Mouse (Mus musculus): ENCODE measurements at regions not wholly inside any gene's neighbourhood (a gene's known extent, or its start where the extent isn't known, plus 50 kb on each side); places are given as distances from the start of the nearest gene placed in this dataset.

DNA sequence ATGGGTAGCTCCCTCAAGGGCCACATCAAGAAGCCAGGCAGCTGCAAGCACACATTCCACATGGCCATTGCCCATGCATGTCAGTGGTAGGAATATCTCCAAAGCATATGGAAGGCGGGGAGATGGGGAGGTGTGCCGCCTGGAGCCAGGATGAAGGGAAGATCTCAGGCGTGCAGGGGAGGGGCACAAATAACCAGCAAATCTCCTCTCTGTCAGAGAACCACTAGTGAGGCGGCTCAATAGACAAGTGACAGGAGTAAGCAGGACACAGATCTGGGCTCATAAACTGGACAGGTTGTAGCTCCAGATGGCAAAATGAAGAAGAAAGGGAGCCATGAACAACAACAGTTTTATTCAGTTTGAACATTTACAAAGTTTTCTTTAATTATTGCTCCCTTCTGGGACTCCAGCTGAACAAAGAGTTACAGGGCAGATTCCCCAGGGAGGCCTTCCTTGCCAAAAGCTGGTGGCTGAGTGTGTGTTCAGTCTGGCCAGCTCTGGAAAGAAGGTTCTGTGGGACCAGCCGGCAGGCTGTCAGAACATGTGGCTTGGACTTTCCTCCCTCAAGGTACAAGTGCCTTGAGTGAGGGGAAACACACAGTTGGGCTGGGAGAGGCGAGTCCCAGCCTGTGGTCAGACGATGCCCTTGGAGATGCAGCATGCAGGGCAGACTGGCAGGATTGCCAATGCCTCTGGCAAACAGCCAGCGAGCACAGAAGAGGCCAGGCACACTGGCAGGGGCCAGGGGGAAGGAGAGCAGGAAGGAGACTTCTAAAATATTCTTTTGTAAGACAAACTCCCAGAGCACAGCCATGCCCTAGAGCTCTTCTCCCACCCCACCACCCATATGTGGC is 302.7 kb downstream of the Rnf144a start:
- H3K9me3 ChIP-seq (ENCODE audit: control insufficient read depth, low read length) = no peaks in the 10 kb centered on the region; the same call in 1 of the 2 replicates
- peak; percentile 16 for DNase-seq (ENCODE audit: low spot score)
- H3K4me1 ChIP-seq (replicated peaks; ENCODE audit: control insufficient read depth, insufficient read depth) = no peaks in the 10 kb centered on the region
- ATAC-seq (ENCODE audit: low FRiP score, low TSS enrichment) = no peak
- H3K9ac ChIP-seq (ENCODE audit: low read length) = no peak overlapping the region
- H3K27me3 ChIP-seq (ENCODE audit: control insufficient read depth, insufficient read depth, low read length) = no peaks in the 10 kb centered on the region
- no peak overlapping the region for H3K4me3 ChIP-seq (ENCODE audit: low read depth, low read length)
- H3K4me2 ChIP-seq (replicated peaks; ENCODE audit: low read depth) = no peak overlapping the region
- no peak for TF ChIP-seq EP300 (optimal IDR thresholded peaks at IDR 0.05)
- H3K36me3 ChIP-seq (ENCODE audit: control insufficient read depth, insufficient read depth, low read length) = no peaks in the 10 kb centered on the region
- WGBS = 64% methylated on average over 8 of the region's 8 CpGs
- H3K27ac ChIP-seq (replicated peaks) = no peak overlapping the region

DNA sequence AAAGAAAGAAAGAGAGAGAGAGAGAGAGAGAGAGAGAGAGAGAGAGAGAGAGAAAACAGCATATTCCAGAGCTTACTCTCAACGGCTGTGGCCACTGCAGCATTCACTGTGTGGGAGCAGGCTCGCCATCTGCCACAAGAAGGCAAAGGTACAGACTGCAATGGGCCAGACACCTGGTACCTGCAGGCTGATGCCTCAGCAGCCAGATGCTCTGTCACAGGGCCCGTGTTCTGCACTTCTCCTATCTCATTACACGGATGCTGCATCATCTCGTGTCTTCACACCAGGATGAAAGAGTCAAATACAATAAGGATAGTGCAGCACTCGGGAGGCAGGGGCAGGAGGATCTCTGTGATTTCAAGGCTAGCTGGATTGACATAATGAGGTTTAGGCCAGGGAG is 305.2 kb downstream of the Rnf144a start:
- Histone ChIP-seq H3K4me2 (replicated peaks; ENCODE audit: low read depth) (no peak overlapping the region), H3K36me3 (ENCODE audit: control insufficient read depth, insufficient read depth, low read length) (no peaks in the 10 kb centered on the region), H3K27me3 (ENCODE audit: control insufficient read depth, insufficient read depth, low read length) (no peaks in the 10 kb centered on the region), H3K4me1 (replicated peaks; ENCODE audit: control insufficient read depth, insufficient read depth) (no peaks in the 10 kb centered on the region), H3K4me3 (ENCODE audit: low read depth, low read length) (no peak overlapping the region), H3K9ac (ENCODE audit: low read length) (no peak overlapping the region), H3K27ac (replicated peaks) (no peak overlapping the region), H3K9me3 (ENCODE audit: control insufficient read depth, low read length) (no peaks in the 10 kb centered on the region)
- ATAC-seq (ENCODE audit: low FRiP score, low TSS enrichment) (no peak), DNase-seq (ENCODE audit: low spot score) (no peak)
- TF ChIP-seq EP300 (optimal IDR thresholded peaks at IDR 0.05) (no peak), CTCF (IDR thresholded peaks at IDR 0.05; ENCODE audit: low read depth) (no peak)
- 79% methylated on average over 6 of the region's 6 CpGs for WGBS

DNA sequence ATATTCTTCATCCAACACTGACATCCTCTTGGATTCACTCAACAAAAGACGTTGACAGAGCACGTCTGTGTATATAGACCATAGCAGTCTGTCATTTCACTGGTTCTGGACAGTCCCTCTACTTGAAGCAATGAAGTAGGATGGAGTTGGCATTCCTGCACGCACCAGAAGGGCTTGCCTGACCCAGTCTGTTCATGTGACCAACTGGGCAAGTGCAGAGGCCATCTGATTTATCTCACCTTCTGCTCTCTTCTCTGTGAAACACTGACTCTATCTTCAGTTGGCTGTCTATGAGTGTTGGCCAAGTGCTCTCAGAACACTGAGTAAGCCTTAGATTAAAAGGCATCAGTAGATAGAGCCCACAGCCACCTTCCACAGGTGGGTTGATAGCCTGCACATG is 310.7 kb downstream of the Rnf144a start:
- Histone ChIP-seq H3K36me3 (ENCODE audit: control insufficient read depth, insufficient read depth, low read length) (no peaks in the 10 kb centered on the region), H3K4me1 (replicated peaks; ENCODE audit: control insufficient read depth, insufficient read depth) (no peaks in the 10 kb centered on the region), H3K4me2 (replicated peaks; ENCODE audit: low read depth) (no peak overlapping the region), H3K27me3 (ENCODE audit: control insufficient read depth, insufficient read depth, low read length) (no peaks in the 10 kb centered on the region), H3K27ac (replicated peaks) (no peak overlapping the region), H3K9me3 (ENCODE audit: control insufficient read depth, low read length) (no peaks in the 10 kb centered on the region), H3K9ac (ENCODE audit: low read length) (no peak overlapping the region), H3K4me3 (ENCODE audit: low read depth, low read length) (no peak overlapping the region)
- no peak for DNase-seq (ENCODE audit: low spot score)
- ATAC-seq (ENCODE audit: low FRiP score, low TSS enrichment) = no peak
- WGBS = 50% methylated on average over 3 of the region's 3 CpGs
- TF ChIP-seq CTCF (IDR thresholded peaks at IDR 0.05; ENCODE audit: low read depth) (no peak), EP300 (optimal IDR thresholded peaks at IDR 0.05) (no peak)

DNA sequence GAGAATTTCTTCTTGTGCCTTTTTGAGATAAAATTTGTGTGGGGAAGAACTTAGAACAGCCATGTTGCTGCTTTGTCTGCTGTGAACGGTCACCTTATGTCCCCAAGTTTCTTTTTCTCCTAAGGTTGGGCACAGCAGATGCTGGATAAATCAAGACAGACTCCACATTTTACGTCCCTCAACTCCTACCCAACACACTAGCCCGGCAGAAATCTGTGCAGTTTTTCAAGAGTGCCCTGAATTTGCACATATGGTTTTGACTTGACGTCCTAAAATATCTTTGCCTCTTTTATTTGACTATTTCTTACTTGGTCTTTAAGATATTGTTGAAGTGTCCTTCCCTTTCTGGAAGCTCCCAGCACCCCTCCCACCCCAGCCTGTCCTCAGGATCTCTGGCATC is 312.7 kb downstream of the Rnf144a start:
- WGBS = 89% methylated on average over 4 of the region's 4 CpGs
- H3K9me3 ChIP-seq (ENCODE audit: control insufficient read depth, low read length) = no peaks in the 10 kb centered on the region
- H3K4me2 ChIP-seq (replicated peaks; ENCODE audit: low read depth) = no peak overlapping the region
- TF ChIP-seq EP300 (optimal IDR thresholded peaks at IDR 0.05) = no peak
- no peak for TF ChIP-seq CTCF (IDR thresholded peaks at IDR 0.05; ENCODE audit: low read depth)
- DNase-seq (ENCODE audit: low spot score) (no peak), ATAC-seq (ENCODE audit: low FRiP score, low TSS enrichment) (no peak)
- no peaks in the 10 kb centered on the region for H3K36me3 ChIP-seq (ENCODE audit: control insufficient read depth, insufficient read depth, low read length)
- H3K4me3 ChIP-seq (ENCODE audit: low read depth, low read length) = no peak overlapping the region
- H3K4me1 ChIP-seq (replicated peaks; ENCODE audit: control insufficient read depth, insufficient read depth) = no peaks in the 10 kb centered on the region
- no peak overlapping the region for H3K27ac ChIP-seq (replicated peaks)
- H3K9ac ChIP-seq (ENCODE audit: low read length) = no peak overlapping the region
- no peaks in the 10 kb centered on the region for H3K27me3 ChIP-seq (ENCODE audit: control insufficient read depth, insufficient read depth, low read length)

DNA sequence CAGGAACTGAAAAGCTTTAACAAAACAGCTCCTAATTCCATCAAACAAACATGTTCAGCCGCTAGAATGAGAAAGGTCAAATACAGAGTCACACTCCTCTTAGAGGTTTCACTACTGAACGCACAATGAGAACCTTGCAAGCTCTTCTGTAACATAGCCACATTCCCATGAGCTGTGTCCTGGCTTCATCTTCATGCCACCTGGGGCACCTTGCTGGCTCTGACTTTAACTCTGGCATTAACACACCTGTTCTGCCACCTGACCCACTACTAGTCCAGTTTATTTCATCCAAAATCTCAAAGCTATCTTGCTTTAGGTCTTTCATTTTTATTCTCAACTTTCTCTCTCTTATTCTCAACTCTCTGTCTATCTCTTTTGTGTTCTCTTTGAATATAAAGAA is 314.9 kb downstream of the Rnf144a start:
- no peaks in the 10 kb centered on the region for H3K9me3 ChIP-seq (ENCODE audit: control insufficient read depth, low read length)
- ATAC-seq (ENCODE audit: low FRiP score, low TSS enrichment) (no peak), DNase-seq (ENCODE audit: low spot score) (no peak)
- H3K27ac ChIP-seq (replicated peaks) = no peak overlapping the region
- no peaks in the 10 kb centered on the region for H3K36me3 ChIP-seq (ENCODE audit: control insufficient read depth, insufficient read depth, low read length)
- H3K9ac ChIP-seq (ENCODE audit: low read length) = no peak overlapping the region
- no peak overlapping the region for H3K4me3 ChIP-seq (ENCODE audit: low read depth, low read length)
- 56% methylated on average over 2 of the region's 2 CpGs for WGBS
- TF ChIP-seq CTCF (IDR thresholded peaks at IDR 0.05; ENCODE audit: low read depth) (no peak), EP300 (optimal IDR thresholded peaks at IDR 0.05) (no peak)
- no peaks in the 10 kb centered on the region for H3K27me3 ChIP-seq (ENCODE audit: control insufficient read depth, insufficient read depth, low read length)
- H3K4me2 ChIP-seq (replicated peaks; ENCODE audit: low read depth) = no peak overlapping the region
- no peaks in the 10 kb centered on the region for H3K4me1 ChIP-seq (replicated peaks; ENCODE audit: control insufficient read depth, insufficient read depth)

DNA sequence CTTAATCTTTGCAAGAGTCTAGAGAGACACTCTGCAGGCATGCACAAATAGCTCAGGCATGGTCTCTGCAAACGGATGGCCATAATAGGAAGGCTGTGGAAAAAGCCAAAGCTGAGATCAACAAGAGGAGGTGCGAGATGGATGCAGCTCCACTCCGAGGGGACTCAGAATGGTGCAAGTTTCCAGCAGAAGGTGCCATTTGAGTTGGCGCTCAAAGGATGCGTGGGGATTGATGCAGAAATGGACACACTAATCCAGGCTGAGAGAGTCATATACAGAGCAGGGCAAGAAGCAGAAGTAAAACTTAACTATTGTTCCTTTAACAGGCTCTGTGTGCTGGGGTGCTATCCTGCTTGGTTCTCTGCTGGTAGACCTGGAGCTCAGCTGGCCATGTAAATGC is 315.9 kb downstream of the Rnf144a start:
- no peak overlapping the region for H3K4me3 ChIP-seq (ENCODE audit: low read depth, low read length)
- H3K9me3 ChIP-seq (ENCODE audit: control insufficient read depth, low read length) = no peaks in the 10 kb centered on the region
- no peaks in the 10 kb centered on the region for H3K27me3 ChIP-seq (ENCODE audit: control insufficient read depth, insufficient read depth, low read length)
- no peaks in the 10 kb centered on the region for H3K36me3 ChIP-seq (ENCODE audit: control insufficient read depth, insufficient read depth, low read length)
- no peak for DNase-seq (ENCODE audit: low spot score)
- H3K27ac ChIP-seq (replicated peaks) = no peak overlapping the region
- TF ChIP-seq CTCF (IDR thresholded peaks at IDR 0.05; ENCODE audit: low read depth) = no peak
- TF ChIP-seq EP300 (optimal IDR thresholded peaks at IDR 0.05) = no peak
- H3K4me2 ChIP-seq (replicated peaks; ENCODE audit: low read depth) = no peak overlapping the region
- 75% methylated on average over 5 of the region's 5 CpGs for WGBS
- H3K9ac ChIP-seq (ENCODE audit: low read length) = no peak overlapping the region
- H3K4me1 ChIP-seq (replicated peaks; ENCODE audit: control insufficient read depth, insufficient read depth) = no peaks in the 10 kb centered on the region
- ATAC-seq (ENCODE audit: low FRiP score, low TSS enrichment) = no peak

Data from stomach, postnatal 0 days (tissue).